Mouse (Mus musculus): ENCODE measurements around the gene Ckm. TPM values are rescaled to one million over a fixed set of nuclear protein-coding genes. Genes with fewer than 3 reads are reported as not detected.

The Ckm gene
- polyA plus RNA-seq, 1 experiment from 2014 or later: 0.69 TPM

GRCm38 (mm10) chr7:19378049-19378448 lies 26.5 kb upstream of the Ckm start:
- Histone ChIP-seq H3K4me2 (replicated peaks; ENCODE audit: low read depth, low read length) (no peak overlapping the region), H3K36me3 (ENCODE audit: control insufficient read depth, insufficient read depth, low read length) (no peaks in the 10 kb centered on the region), H3K4me1 (ENCODE audit: control insufficient read depth, insufficient read depth, low read length) (peaks cover 3% of the 10 kb centered on the region; the same call in 1 of the 2 replicates), H3K9me3 (ENCODE audit: control insufficient read depth, low read length) (no peaks in the 10 kb centered on the region), H3K27ac (ENCODE audit: low read depth, low read length) (no peak overlapping the region), H3K4me3 (ENCODE audit: low read length) (no peak overlapping the region), H3K27me3 (ENCODE audit: control insufficient read depth, insufficient read depth, low read length) (no peaks in the 10 kb centered on the region), H3K9ac (ENCODE audit: low read depth, low read length) (no peak overlapping the region)
- WGBS: 79% methylated on average over 8 of the region's 8 CpGs
- ATAC-seq (ENCODE audit: low FRiP score, low TSS enrichment): no peak

- WGBS: 6% methylated on average over 44 of the region's 48 CpGs
- no peaks in the 10 kb centered on the region for H3K27me3 ChIP-seq (ENCODE audit: control insufficient read depth, insufficient read depth, low read length)
- H3K9ac ChIP-seq (ENCODE audit: low read depth, low read length): peak within 1 kb of the TSS; percentile 80
- H3K4me3 ChIP-seq (ENCODE audit: low read length): peak within 1 kb of the TSS; percentile 88
- H3K27ac ChIP-seq (ENCODE audit: low read depth, low read length): no peak within 1 kb of the TSS
- H3K36me3 ChIP-seq (ENCODE audit: control insufficient read depth, insufficient read depth, low read length): peaks cover 25% of the 10 kb centered on the region
- H3K9me3 ChIP-seq (ENCODE audit: control insufficient read depth, low read length): no peaks in the 10 kb centered on the region
- ATAC-seq (ENCODE audit: low FRiP score, low TSS enrichment): peak; percentile 97
- H3K4me1 ChIP-seq (ENCODE audit: control insufficient read depth, insufficient read depth, low read length): peaks cover 8% of the 10 kb centered on the region; the same call in 1 of the 2 replicates
- peak within 1 kb of the TSS; percentile 80 for H3K4me2 ChIP-seq (replicated peaks; ENCODE audit: low read depth, low read length)
Measured at GRCm38 (mm10) chr7:19381377-19382165, 23.0 kb upstream of the Ckm start, which contains the start of gene Ercc2. Gene Ercc2 (plus strand): TSS chr7:19382010.

GRCm38 (mm10) chr7:19382166-19382541 lies 22.4 kb upstream of the Ckm start:
- no peak overlapping the region for H3K27ac ChIP-seq (ENCODE audit: low read depth, low read length)
- no peaks in the 10 kb centered on the region for H3K9me3 ChIP-seq (ENCODE audit: control insufficient read depth, low read length)
- H3K36me3 ChIP-seq (ENCODE audit: control insufficient read depth, insufficient read depth, low read length): peaks cover 31% of the 10 kb centered on the region
- peak overlapping the region; percentile 80 for H3K4me2 ChIP-seq (replicated peaks; ENCODE audit: low read depth, low read length)
- peaks cover 8% of the 10 kb centered on the region; the same call in 1 of the 2 replicates for H3K4me1 ChIP-seq (ENCODE audit: control insufficient read depth, insufficient read depth, low read length)
- peak overlapping the region; percentile 88 for H3K4me3 ChIP-seq (ENCODE audit: low read length)
- peak overlapping the region; percentile 80 for H3K9ac ChIP-seq (ENCODE audit: low read depth, low read length)
- no peaks in the 10 kb centered on the region for H3K27me3 ChIP-seq (ENCODE audit: control insufficient read depth, insufficient read depth, low read length)
- ATAC-seq (ENCODE audit: low FRiP score, low TSS enrichment): peak; percentile 77
- 0% methylated on average over 17 of the region's 37 CpGs for WGBS

GRCm38 (mm10) chr7:19383708-19384107 lies 20.9 kb upstream of the Ckm start:
- peaks cover 46% of the 10 kb centered on the region for H3K36me3 ChIP-seq (ENCODE audit: control insufficient read depth, insufficient read depth, low read length)
- H3K9me3 ChIP-seq (ENCODE audit: control insufficient read depth, low read length): no peaks in the 10 kb centered on the region
- H3K4me1 ChIP-seq (ENCODE audit: control insufficient read depth, insufficient read depth, low read length): peaks cover 8% of the 10 kb centered on the region; the same call in 1 of the 2 replicates
- H3K9ac ChIP-seq (ENCODE audit: low read depth, low read length): no peak overlapping the region
- no peak for ATAC-seq (ENCODE audit: low FRiP score, low TSS enrichment)
- no peak overlapping the region for H3K4me2 ChIP-seq (replicated peaks; ENCODE audit: low read depth, low read length)
- H3K27me3 ChIP-seq (ENCODE audit: control insufficient read depth, insufficient read depth, low read length): no peaks in the 10 kb centered on the region
- no peak overlapping the region for H3K4me3 ChIP-seq (ENCODE audit: low read length)
- 92% methylated on average over 9 of the region's 9 CpGs for WGBS
- H3K27ac ChIP-seq (ENCODE audit: low read depth, low read length): no peak overlapping the region

- H3K4me3 ChIP-seq (ENCODE audit: low read length): no peak overlapping the region
- no peak overlapping the region for H3K4me2 ChIP-seq (replicated peaks; ENCODE audit: low read depth, low read length)
- no peak for ATAC-seq (ENCODE audit: low FRiP score, low TSS enrichment)
- 83% methylated on average over 10 of the region's 10 CpGs for WGBS
- H3K9me3 ChIP-seq (ENCODE audit: control insufficient read depth, low read length): no peaks in the 10 kb centered on the region
- no peaks in the 10 kb centered on the region for H3K27me3 ChIP-seq (ENCODE audit: control insufficient read depth, insufficient read depth, low read length)
- H3K9ac ChIP-seq (ENCODE audit: low read depth, low read length): no peak overlapping the region
- peaks cover 96% of the 10 kb centered on the region for H3K36me3 ChIP-seq (ENCODE audit: control insufficient read depth, insufficient read depth, low read length)
- H3K4me1 ChIP-seq (ENCODE audit: control insufficient read depth, insufficient read depth, low read length): no peaks in the 10 kb centered on the region
- H3K27ac ChIP-seq (ENCODE audit: low read depth, low read length): no peak overlapping the region
Measured at GRCm38 (mm10) chr7:19388699-19389413, 15.7 kb upstream of the Ckm start.

GRCm38 (mm10) chr7:19394484-19394883 lies 10.1 kb upstream of the Ckm start:
- WGBS: 92% methylated on average over 8 of the region's 8 CpGs
- H3K4me3 ChIP-seq (ENCODE audit: low read length): no peak overlapping the region
- no peaks in the 10 kb centered on the region for H3K27me3 ChIP-seq (ENCODE audit: control insufficient read depth, insufficient read depth, low read length)
- H3K4me1 ChIP-seq (ENCODE audit: control insufficient read depth, insufficient read depth, low read length): no peaks in the 10 kb centered on the region
- H3K9ac ChIP-seq (ENCODE audit: low read depth, low read length): no peak overlapping the region
- no peak for ATAC-seq (ENCODE audit: low FRiP score, low TSS enrichment)
- no peak overlapping the region for H3K27ac ChIP-seq (ENCODE audit: low read depth, low read length)
- no peaks in the 10 kb centered on the region for H3K9me3 ChIP-seq (ENCODE audit: control insufficient read depth, low read length)
- peaks cover 65% of the 10 kb centered on the region for H3K36me3 ChIP-seq (ENCODE audit: control insufficient read depth, insufficient read depth, low read length)
- no peak overlapping the region for H3K4me2 ChIP-seq (replicated peaks; ENCODE audit: low read depth, low read length)

GRCm38 (mm10) chr7:19399496-19400280 lies 4.9 kb upstream of the Ckm start:
- no peak overlapping the region for H3K27ac ChIP-seq (ENCODE audit: low read depth, low read length)

GRCm38 (mm10) chr7:19400946-19401345 lies 3.6 kb upstream of the Ckm start:
- no peak overlapping the region for H3K4me3 ChIP-seq (ENCODE audit: low read length)
- no peak overlapping the region for H3K4me2 ChIP-seq (replicated peaks; ENCODE audit: low read depth, low read length)
- WGBS: 86% methylated on average over 4 of the region's 4 CpGs
- H3K27ac ChIP-seq (ENCODE audit: low read depth, low read length): no peak overlapping the region
- peaks cover 32% of the 10 kb centered on the region for H3K27me3 ChIP-seq (ENCODE audit: control insufficient read depth, insufficient read depth, low read length)
- H3K4me1 ChIP-seq (ENCODE audit: control insufficient read depth, insufficient read depth, low read length): no peaks in the 10 kb centered on the region
- peaks cover 3% of the 10 kb centered on the region; the same call in 1 of the 2 replicates for H3K9me3 ChIP-seq (ENCODE audit: control insufficient read depth, low read length)
- ATAC-seq (ENCODE audit: low FRiP score, low TSS enrichment): no peak
- H3K9ac ChIP-seq (ENCODE audit: low read depth, low read length): no peak overlapping the region
- H3K36me3 ChIP-seq (ENCODE audit: control insufficient read depth, insufficient read depth, low read length): peaks cover under 1% of the 10 kb centered on the region

More at GRCm38 (mm10) chr7:19399496-19400280, 4.9 kb upstream of the Ckm start:
- H3K27me3 ChIP-seq (ENCODE audit: control insufficient read depth, insufficient read depth, low read length): peaks cover 26% of the 10 kb centered on the region
- no peaks in the 10 kb centered on the region for H3K4me1 ChIP-seq (ENCODE audit: control insufficient read depth, insufficient read depth, low read length)
- peak; percentile 53 for ATAC-seq (ENCODE audit: low FRiP score, low TSS enrichment)
- H3K9me3 ChIP-seq (ENCODE audit: control insufficient read depth, low read length): peaks cover 3% of the 10 kb centered on the region; the same call in 1 of the 2 replicates
- H3K4me3 ChIP-seq (ENCODE audit: low read length): peak overlapping the region; percentile 24
- peak overlapping the region; percentile 46 for H3K4me2 ChIP-seq (replicated peaks; ENCODE audit: low read depth, low read length)
- 1% methylated on average over 27 of the region's 27 CpGs for WGBS
- H3K36me3 ChIP-seq (ENCODE audit: control insufficient read depth, insufficient read depth, low read length): peaks cover 13% of the 10 kb centered on the region
- H3K9ac ChIP-seq (ENCODE audit: low read depth, low read length): peak overlapping the region; percentile 42; the same call in 1 of the 2 replicates

Measured in kidney, embryonic 14.5 days (tissue).